Mouse (Mus musculus) cerebellum, postnatal 36 days (tissue): ENCODE results near the gene Gm20388.
"Not testable (repeated sequence)": the region's sequence is repeated elsewhere in the genome, so short reads cannot be mapped to it uniquely, and the experiment has no call there.

Experiments used
- DNase-seq, 2 experiments: peaks; one replicate each; pipeline ENCODE4 v3.0.0; 2021 to 2022; ENCODE audit warnings: mixed read lengths in 2 of 2

The Gm20388 gene

GRCm38 (mm10) chr8:123042158-123042973 lies 3131.7 kb downstream of the Gm20388 start, which contains the start of gene Ankrd11:
Gene Ankrd11, minus strand, starts transcription at chr8:123042277.
- DNase-seq, result peak; percentile 99 to 100

GRCm38 (mm10) chr8:123042974-123043625 lies 3132.5 kb downstream of the Gm20388 start:
- DNase-seq, result no peak

GRCm38 (mm10) chr8:123043941-123044340 lies 3133.3 kb downstream of the Gm20388 start:
- DNase-seq, result no peak

GRCm38 (mm10) chr8:123044743-123045425 lies 3134.2 kb downstream of the Gm20388 start:
- not testable (repeated sequence) for DNase-seq

- no peak for DNase-seq
Observed at GRCm38 (mm10) chr8:123046706-123047105, 3136.1 kb downstream of the Gm20388 start.

- DNase-seq, result no peak
Observed at GRCm38 (mm10) chr8:123047827-123048226, 3137.2 kb downstream of the Gm20388 start.

GRCm38 (mm10) chr8:123048402-123048801 lies 3137.8 kb downstream of the Gm20388 start:
- no peak for DNase-seq

GRCm38 (mm10) chr8:123051458-123051857 lies 3140.8 kb downstream of the Gm20388 start:
- no peak for DNase-seq

- DNase-seq, result no peak
Observed at GRCm38 (mm10) chr8:123062721-123063120, 3152.1 kb downstream of the Gm20388 start, which contains the start of gene Spg7. Gene Spg7, plus strand, starts transcription at chr8:123062942.

GRCm38 (mm10) chr8:123064072-123064471 lies 3153.4 kb downstream of the Gm20388 start:
- DNase-seq, result no peak

GRCm38 (mm10) chr8:123064809-123065213 lies 3154.2 kb downstream of the Gm20388 start:
- peak in 1 of 2 experiments; percentile 18 for DNase-seq

GRCm38 (mm10) chr8:123065214-123066100 lies 3154.8 kb downstream of the Gm20388 start:
- DNase-seq, result peak; percentile 94 to 97

- DNase-seq, result no peak
Observed at GRCm38 (mm10) chr8:123066101-123066683, 3155.6 kb downstream of the Gm20388 start.

GRCm38 (mm10) chr8:123071176-123071575 lies 3160.5 kb downstream of the Gm20388 start:
- DNase-seq, result no peak

GRCm38 (mm10) chr8:123077213-123077612 lies 3166.6 kb downstream of the Gm20388 start:
- DNase-seq, result no peak

- DNase-seq, result no peak
Observed at GRCm38 (mm10) chr8:123082993-123083392, 3172.4 kb downstream of the Gm20388 start.

GRCm38 (mm10) chr8:123083610-123084009 lies 3173.0 kb downstream of the Gm20388 start:
- DNase-seq, result no peak

GRCm38 (mm10) chr8:123087289-123087688 lies 3176.6 kb downstream of the Gm20388 start:
- DNase-seq, result no peak

GRCm38 (mm10) chr8:123097216-123097615 lies 3186.6 kb downstream of the Gm20388 start:
- no peak for DNase-seq

- DNase-seq, result no peak
Observed at GRCm38 (mm10) chr8:123097786-123098584, 3187.3 kb downstream of the Gm20388 start.

GRCm38 (mm10) chr8:123100288-123100687 lies 3189.6 kb downstream of the Gm20388 start:
- DNase-seq, result no peak
